Comparison of ENCODE assay signal across 8 mouse cellular contexts in genomic region chr16:32509066-32509942, GRCm38 (mm10). TPM values are rescaled to one million over a fixed set of nuclear protein-coding genes. Genes with fewer than 3 reads are reported as not detected.
A peak's percentile ranks its signal among the peaks of the same experiment; 100 is the strongest.
DNase-seq lines count a peak whose midpoint lies in the region; ATAC-seq and TF ChIP-seq lines count a peak whose summit lies in the region.

No protein-coding gene starts in this region.

- DNase-seq in lung, postnatal 0 days (ENCODE audit: low spot score): peak; percentile 34
- DNase-seq in lung, adult 18-20 months: no peak
- DNase-seq in embryonic facial prominence, embryonic 11.5 days (ENCODE audit: low spot score): no peak
- peak; percentile 49 to 79 for DNase-seq in heart, postnatal 10 days
- peak; percentile 57 for DNase-seq in thymus, postnatal 4 days
- DNase-seq in frontal cortex, adult 2 months (ENCODE audit: extremely low spot score in 1 of 2, low spot score in 1 of 2): no peak
- DNase-seq in left cerebral cortex, adult 11 months (ENCODE audit: low spot score): no peak

- TF ChIP-seq EP300 in lung, postnatal 0 days (IDR thresholded peaks at IDR 0.05): no peak

- no peak overlapping the region for H3K4me2 ChIP-seq in lung, postnatal 0 days (replicated peaks; ENCODE audit: low read depth, low read length)
- no peak overlapping the region for H3K4me2 ChIP-seq in embryonic facial prominence, embryonic 11.5 days (ENCODE audit: low read depth, low read length)

- H3K27ac ChIP-seq in lung, postnatal 0 days (ENCODE audit: low read length): no peak overlapping the region
- H3K27ac ChIP-seq in embryonic facial prominence, embryonic 11.5 days (replicated peaks; ENCODE audit: low read depth, low read length): no peak overlapping the region

- no peak overlapping the region for H3K4me3 ChIP-seq in lung, postnatal 0 days (ENCODE audit: low read depth, low read length)
- H3K4me3 ChIP-seq in embryonic facial prominence, embryonic 11.5 days (ENCODE audit: low read depth, low read length): no peak overlapping the region

- 27% methylated on average over 9 of the region's 9 CpGs for WGBS in lung, postnatal 0 days
- WGBS in embryonic facial prominence, embryonic 11.5 days: 74% methylated on average over 9 of the region's 9 CpGs

- no peaks in the 10 kb centered on the region for H3K9me3 ChIP-seq in lung, postnatal 0 days (ENCODE audit: low read length)
- H3K9me3 ChIP-seq in embryonic facial prominence, embryonic 11.5 days (replicated peaks; ENCODE audit: control insufficient read depth, low read length): no peaks in the 10 kb centered on the region

- no peaks in the 10 kb centered on the region for H3K36me3 ChIP-seq in lung, postnatal 0 days (ENCODE audit: insufficient read depth, low read length)
- no peaks in the 10 kb centered on the region for H3K36me3 ChIP-seq in embryonic facial prominence, embryonic 11.5 days (replicated peaks; ENCODE audit: control insufficient read depth, insufficient read depth, low read depth, low read length)

- TF ChIP-seq CTCF in lung, postnatal 0 days (IDR thresholded peaks at IDR 0.05): peak; percentile 19

- peak; percentile 67 for ATAC-seq in lung, postnatal 0 days
- ATAC-seq in embryonic facial prominence, embryonic 11.5 days (replicated peaks; ENCODE audit: insufficient number of reproducible peaks, low FRiP score, low TSS enrichment, low read depth): 0 out of 2 replicates have a peak, but pooled peaks have one; percentile 26
- peak; percentile 66 for ATAC-seq in megakaryocyte, adult 5-6 weeks (ENCODE audit: poor library complexity, severe bottlenecking)

- no peak overlapping the region for H3K9ac ChIP-seq in lung, postnatal 0 days (replicated peaks; ENCODE audit: low read depth)
- H3K9ac ChIP-seq in embryonic facial prominence, embryonic 11.5 days (replicated peaks; ENCODE audit: low read length): no peak overlapping the region

- intact Hi-C loops in heart, postnatal 10 days (cut with DNase I): loop anchor here (2.0 to 5.0 kb wide), 2 partner anchors 101 to 128 kb away; no protein-coding TSS in a partner anchor

- H3K4me1 ChIP-seq in lung, postnatal 0 days (ENCODE audit: insufficient read depth, low read depth, low read length): peaks cover 5% of the 10 kb centered on the region; the same call in 1 of the 2 replicates
- no peaks in the 10 kb centered on the region for H3K4me1 ChIP-seq in embryonic facial prominence, embryonic 11.5 days (ENCODE audit: control insufficient read depth, insufficient read depth, low read length)

- no peaks in the 10 kb centered on the region for H3K27me3 ChIP-seq in lung, postnatal 0 days (replicated peaks; ENCODE audit: insufficient read depth, low read length)
- H3K27me3 ChIP-seq in embryonic facial prominence, embryonic 11.5 days (ENCODE audit: control insufficient read depth, insufficient read depth, low read length): no peaks in the 10 kb centered on the region

RNA-seq across cellular contexts. Expression of gene Zdhhc19, which starts 13.2 kb away (rescaled TPM):
- not detected in 2 replicates for polyA plus RNA-seq in lung, postnatal 0 days (2015; fragmentation: Nextera tagmentation; extraction: Ambion mirVana)
- polyA plus RNA-seq in embryonic facial prominence, embryonic 11.5 days (2014; fragmentation: Nextera tagmentation; extraction: Ambion mirVana): not detected in 2 replicates
- total RNA-seq in heart, postnatal 10 days (2021): not detected
- total RNA-seq in megakaryocyte, adult 5-6 weeks (2015): 0.33 TPM in 1 of 2 replicates, not detected in the other
- total RNA-seq in megakaryocyte, adult 5-6 weeks (2017): not detected in 2 replicates
- not detected in 2 replicates for polyA plus RNA-seq in frontal cortex, adult 2 months (2012; rRNA removed)

RNA-seq across cellular contexts. Expression of gene Slc51a, which starts 21.6 kb away (rescaled TPM):
- polyA plus RNA-seq in lung, postnatal 0 days (2015; fragmentation: Nextera tagmentation; extraction: Ambion mirVana): 0.30 and 0.41 TPM in 2 replicates
- polyA plus RNA-seq in embryonic facial prominence, embryonic 11.5 days (2014; fragmentation: Nextera tagmentation; extraction: Ambion mirVana): 0.34 and 0.53 TPM in 2 replicates
- 1 to 10 TPM; 3.4 to 4.2 TPM for total RNA-seq in heart, postnatal 10 days (2021)
- not detected in 2 replicates for total RNA-seq in megakaryocyte, adult 5-6 weeks (2015)
- total RNA-seq in megakaryocyte, adult 5-6 weeks (2017): 0.94 TPM in 1 of 2 replicates, not detected in the other
- polyA plus RNA-seq in frontal cortex, adult 2 months (2012; rRNA removed): 0.04 TPM in 1 of 2 replicates, not detected in the other

Comparison
In these comparisons a context has a peak if more than half of its experiments do, and no peak if none do; other contexts are left out.
1. DNase-seq: peak in lung, postnatal 0 days (single experiment), heart, postnatal 10 days (2 of 2) and thymus, postnatal 4 days (single experiment); none in lung, adult 18-20 months (0 of 2), embryonic facial prominence, embryonic 11.5 days (single experiment), frontal cortex, adult 2 months (0 of 2) and left cerebral cortex, adult 11 months (single experiment).
2. Peak in every context shown above with its lines, with median percentiles within 50 percentile points of each other: ATAC-seq.